Mouse (Mus musculus): ENCODE data around the gene OR5BS1P. TPM values are rescaled to one million over a fixed set of nuclear protein-coding genes. Genes with fewer than 3 reads are reported as not detected.

Gene OR5BS1P
- polyA plus RNA-seq, 1 experiment from 2014 or later: not detected

DNA sequence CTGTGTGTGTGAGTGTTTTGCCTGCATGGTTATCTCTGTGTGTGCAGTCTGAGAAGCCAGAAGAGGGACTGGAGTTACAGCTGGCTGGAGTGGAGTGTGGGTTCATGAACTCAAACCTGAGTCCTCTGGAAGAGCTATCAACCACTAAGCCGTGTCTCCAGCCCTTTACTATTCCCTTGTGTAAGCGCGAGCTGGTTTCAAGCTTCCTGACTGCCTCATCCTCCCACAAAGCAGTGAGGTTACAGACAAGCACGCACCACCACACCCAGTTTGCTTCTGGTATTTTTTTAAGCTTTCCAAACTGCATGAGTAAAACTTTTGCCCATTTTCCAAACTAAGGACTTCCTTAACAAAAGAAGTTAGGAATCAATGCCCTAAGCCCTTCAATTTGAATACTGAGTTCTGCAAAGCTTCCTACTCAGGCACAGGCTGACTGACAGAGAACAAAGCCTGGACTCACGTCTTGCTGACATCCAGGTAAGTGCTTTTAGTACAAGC lies 58.4 kb downstream of the OR5BS1P start:
- Histone ChIP-seq H3K4me2 (no peak overlapping the region), H3K27ac (no peak overlapping the region), H3K4me3 (no peak overlapping the region), H3K36me3 (replicated peaks) (peaks cover 52% of the 10 kb centered on the region), H3K27me3 (replicated peaks) (no peaks in the 10 kb centered on the region), H3K4me1 (peaks cover 21% of the 10 kb centered on the region), H3K9me3 (no peaks in the 10 kb centered on the region), H3K9ac (no peak overlapping the region)
- WGBS: 88% methylated on average over 5 of the region's 5 CpGs
- no peak for ATAC-seq (replicated peaks)

Small RNA genes lying within 50 kb of the gene (microRNA-seq; reads per million reads assigned to microRNA genes)
- not detected for gene Mir1291

Other genes with a start within 250 kb of the OR5BS1P start
- gene Gm44579, start 248.9 kb upstream of the OR5BS1P start, polyA plus RNA-seq (2015; fragmentation: Nextera tagmentation; extraction: Ambion mirVana): 0.08 TPM in 1 of 2 replicates, not detected in the other
- gene Olfr287, start 248.8 kb upstream of the OR5BS1P start, polyA plus RNA-seq (2015; fragmentation: Nextera tagmentation; extraction: Ambion mirVana): 0.22 TPM in 1 of 2 replicates, not detected in the other
- gene Olfr286, start 235.4 kb upstream of the OR5BS1P start, polyA plus RNA-seq (2015; fragmentation: Nextera tagmentation; extraction: Ambion mirVana): not detected in 2 replicates
- not detected in 2 replicates for gene H1fnt, start 212.6 kb upstream of the OR5BS1P start, polyA plus RNA-seq (2015; fragmentation: Nextera tagmentation; extraction: Ambion mirVana)
- 12.3 and 14.1 TPM in 2 replicates for gene Zfp641, start 173.7 kb upstream of the OR5BS1P start, polyA plus RNA-seq (2015; fragmentation: Nextera tagmentation; extraction: Ambion mirVana)
- not detected in 2 replicates for gene Olfr285, start 152.5 kb upstream of the OR5BS1P start, polyA plus RNA-seq (2015; fragmentation: Nextera tagmentation; extraction: Ambion mirVana)
- gene Olfr284, start 128.9 kb upstream of the OR5BS1P start, polyA plus RNA-seq (2015; fragmentation: Nextera tagmentation; extraction: Ambion mirVana): not detected in 2 replicates
- not detected in 2 replicates for gene Olfr283, start 89.0 kb upstream of the OR5BS1P start, polyA plus RNA-seq (2015; fragmentation: Nextera tagmentation; extraction: Ambion mirVana)
- gene Olfr282, start 38.7 kb upstream of the OR5BS1P start, polyA plus RNA-seq (2015; fragmentation: Nextera tagmentation; extraction: Ambion mirVana): not detected in 2 replicates
- 0.05 TPM in 1 of 2 replicates, not detected in the other for gene Olfr281, start 17.3 kb upstream of the OR5BS1P start, polyA plus RNA-seq (2015; fragmentation: Nextera tagmentation; extraction: Ambion mirVana)
- gene Lalba, start 12.8 kb downstream of the OR5BS1P start, polyA plus RNA-seq (2015; fragmentation: Nextera tagmentation; extraction: Ambion mirVana): not detected in 2 replicates
- gene Olfr279, start 22.5 kb downstream of the OR5BS1P start, polyA plus RNA-seq (2015; fragmentation: Nextera tagmentation; extraction: Ambion mirVana): not detected in 2 replicates
- gene Kansl2, start 64.4 kb downstream of the OR5BS1P start, polyA plus RNA-seq (2015; fragmentation: Nextera tagmentation; extraction: Ambion mirVana): 124 and 128 TPM in 2 replicates
- 71.7 and 72.6 TPM in 2 replicates for gene Ccnt1, start 101.0 kb downstream of the OR5BS1P start, polyA plus RNA-seq (2015; fragmentation: Nextera tagmentation; extraction: Ambion mirVana)
- gene 4930415O20Rik, start 101.1 kb downstream of the OR5BS1P start, polyA plus RNA-seq (2015; fragmentation: Nextera tagmentation; extraction: Ambion mirVana): 0.44 and 0.46 TPM in 2 replicates
- gene Adcy6, start 140.2 kb downstream of the OR5BS1P start, polyA plus RNA-seq (2015; fragmentation: Nextera tagmentation; extraction: Ambion mirVana): 14.0 and 15.2 TPM in 2 replicates
- 199 and 201 TPM in 2 replicates for gene Cacnb3, start 160.9 kb downstream of the OR5BS1P start, polyA plus RNA-seq (2015; fragmentation: Nextera tagmentation; extraction: Ambion mirVana)
- 22.0 and 26.4 TPM in 2 replicates for gene Ddx23, start 193.0 kb downstream of the OR5BS1P start, polyA plus RNA-seq (2015; fragmentation: Nextera tagmentation; extraction: Ambion mirVana)
- 13.2 and 13.9 TPM in 2 replicates for gene Rnd1, start 207.6 kb downstream of the OR5BS1P start, polyA plus RNA-seq (2015; fragmentation: Nextera tagmentation; extraction: Ambion mirVana)
- gene Ccdc65, start 238.3 kb downstream of the OR5BS1P start, polyA plus RNA-seq (2015; fragmentation: Nextera tagmentation; extraction: Ambion mirVana): 6.8 and 8.5 TPM in 2 replicates

Measured in midbrain, embryonic 15.5 days (tissue).